Mouse (Mus musculus) olfactory bulb, adult 2 months (tissue): ENCODE results near the gene A3galt2. TPM values are rescaled to one million over a fixed set of nuclear protein-coding genes. Genes with fewer than 3 reads are reported as not detected.

Experiments used
- H3K27ac ChIP-seq: fragments of 200-500 bp; 2 replicates; pipeline ENCODE4 v1.5.1; 2012; ENCODE audit warnings: low read depth, low read length; ENCODE audit not compliant: insufficient read depth
- H3K4me1 ChIP-seq: fragments of 200-500 bp; 2 replicates; pipeline ENCODE4 v1.6.1; 2012; ENCODE audit warnings: low read length; ENCODE audit not compliant: control insufficient read depth, insufficient read depth
- H3K4me3 ChIP-seq: fragments of 200-500 bp; 2 replicates; pipeline ENCODE4 v1.5.1; 2012; ENCODE audit warnings: mild to moderate bottlenecking, low read depth, low read length, moderate library complexity; ENCODE audit not compliant: insufficient read depth
- CTCF ChIP-seq: fragments of 200-500 bp; IDR thresholded peaks from 2 replicates; pipeline ENCODE4 v1.5.1; 2012; ENCODE audit warnings: low read depth, mild to moderate bottlenecking, low read length, moderate library complexity; ENCODE audit not compliant: insufficient read depth
- POLR2A ChIP-seq: fragments of 200-500 bp; IDR thresholded peaks from 2 replicates; pipeline ENCODE4 v1.6.1; 2012; ENCODE audit warnings: mild to moderate bottlenecking, low read depth, low read length, moderate library complexity; ENCODE audit not compliant: insufficient read depth
- whole genome bisulfite sequencing: fragments of 180-500 bp; shearing (Covaris S2); methylation state at CpG from one replicate; pipeline ENCODE4 v1.1.7; 2018; 5-methylcytosine and 5-hydroxymethylcytosine counted together
- polyA plus RNA-seq: library from polyadenylated mRNA; stranded (reverse); fragments of >200 nt; gene quantifications from 2 replicates; pipeline ENCODE4 v1.2.4, GENCODE M21; 2012; ENCODE audit warnings: low replicate concordance; ENCODE audit not compliant: missing spikeins, insufficient read depth, insufficient read length

A3galt2 gene
- polyA plus RNA-seq, 1 experiment, result not detected

DNA sequence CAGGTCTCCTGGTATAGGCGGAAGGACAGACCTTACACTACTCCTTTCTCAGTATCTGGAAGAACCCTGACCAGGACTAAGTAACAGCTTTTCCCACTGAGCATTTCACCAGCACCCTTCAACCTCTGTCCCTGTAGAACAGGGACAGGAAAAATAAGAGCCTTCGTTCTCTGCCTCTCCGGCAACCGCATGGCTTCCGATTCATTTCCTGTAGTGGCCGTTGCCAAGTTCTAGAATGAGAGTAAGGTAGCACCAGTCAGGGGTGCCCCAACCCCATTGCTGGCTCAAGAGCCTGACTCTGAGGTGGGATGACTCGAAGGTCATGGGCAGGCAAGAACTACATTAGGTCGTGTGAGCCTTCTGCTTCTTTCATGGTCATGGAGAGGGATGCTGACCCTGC is 10.0 kb upstream of the A3galt2 start:
- TF ChIP-seq POLR2A, result no peak
- no peak for TF ChIP-seq CTCF
- Histone ChIP-seq H3K27ac (no peak overlapping the region), H3K4me3 (no peak overlapping the region), H3K4me1 (peaks cover 25% of the 10 kb centered on the region)
- 82% methylated on average over 8 of the region's 8 CpGs for WGBS

DNA sequence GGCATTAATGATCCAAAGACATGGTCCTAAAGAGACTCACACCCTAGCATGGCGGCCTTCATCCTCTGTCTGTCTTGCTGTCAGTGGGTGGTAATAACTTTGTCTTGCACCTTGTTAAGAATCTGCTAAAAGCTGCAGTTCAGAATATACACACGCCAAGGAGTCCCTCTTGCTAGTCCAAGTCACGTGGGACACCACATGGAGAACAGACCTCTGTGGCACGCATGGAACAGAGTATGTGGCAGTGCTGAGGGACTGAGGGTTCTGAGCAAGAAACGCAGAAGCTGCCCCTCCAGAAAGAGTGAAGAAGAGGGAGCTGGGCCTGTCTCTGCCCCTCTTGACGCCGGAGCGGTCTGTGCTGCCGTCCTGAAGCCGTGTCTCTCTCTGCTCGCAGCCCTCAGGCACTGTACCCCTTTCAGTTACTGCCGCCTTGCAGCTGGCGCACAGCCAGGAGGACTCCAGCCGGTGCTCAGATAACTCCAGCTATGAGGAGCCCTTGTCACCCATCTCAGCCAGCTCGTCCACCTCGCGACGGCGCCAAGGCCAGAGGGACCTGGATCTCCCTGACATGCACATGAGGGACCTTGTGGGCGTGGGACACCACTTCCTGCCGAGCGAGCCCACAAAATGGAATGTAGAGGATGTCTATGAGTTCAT is 7.4 kb upstream of the A3galt2 start:
- 44% methylated on average over 22 of the region's 22 CpGs for WGBS
- H3K4me1 ChIP-seq, result peaks cover 17% of the 10 kb centered on the region
- no peak overlapping the region for H3K4me3 ChIP-seq
- TF ChIP-seq POLR2A (no peak), CTCF (no peak)
- no peak overlapping the region for H3K27ac ChIP-seq

GRCm38 (mm10) chr4:128748309-128748708 is 6.9 kb upstream of the A3galt2 start:
- no peak for TF ChIP-seq CTCF
- Histone ChIP-seq H3K4me3 (no peak overlapping the region), H3K27ac (no peak overlapping the region), H3K4me1 (peaks cover 13% of the 10 kb centered on the region)
- WGBS, result 86% methylated on average over 7 of the region's 7 CpGs

GRCm38 (mm10) chr4:128751006-128751405 is 4.2 kb upstream of the A3galt2 start:
- 59% methylated on average over 5 of the region's 5 CpGs for WGBS
- Histone ChIP-seq H3K4me3 (no peak overlapping the region), H3K27ac (no peak overlapping the region), H3K4me1 (peaks cover 13% of the 10 kb centered on the region)
- no peak for TF ChIP-seq CTCF
- TF ChIP-seq POLR2A, result no peak

DNA sequence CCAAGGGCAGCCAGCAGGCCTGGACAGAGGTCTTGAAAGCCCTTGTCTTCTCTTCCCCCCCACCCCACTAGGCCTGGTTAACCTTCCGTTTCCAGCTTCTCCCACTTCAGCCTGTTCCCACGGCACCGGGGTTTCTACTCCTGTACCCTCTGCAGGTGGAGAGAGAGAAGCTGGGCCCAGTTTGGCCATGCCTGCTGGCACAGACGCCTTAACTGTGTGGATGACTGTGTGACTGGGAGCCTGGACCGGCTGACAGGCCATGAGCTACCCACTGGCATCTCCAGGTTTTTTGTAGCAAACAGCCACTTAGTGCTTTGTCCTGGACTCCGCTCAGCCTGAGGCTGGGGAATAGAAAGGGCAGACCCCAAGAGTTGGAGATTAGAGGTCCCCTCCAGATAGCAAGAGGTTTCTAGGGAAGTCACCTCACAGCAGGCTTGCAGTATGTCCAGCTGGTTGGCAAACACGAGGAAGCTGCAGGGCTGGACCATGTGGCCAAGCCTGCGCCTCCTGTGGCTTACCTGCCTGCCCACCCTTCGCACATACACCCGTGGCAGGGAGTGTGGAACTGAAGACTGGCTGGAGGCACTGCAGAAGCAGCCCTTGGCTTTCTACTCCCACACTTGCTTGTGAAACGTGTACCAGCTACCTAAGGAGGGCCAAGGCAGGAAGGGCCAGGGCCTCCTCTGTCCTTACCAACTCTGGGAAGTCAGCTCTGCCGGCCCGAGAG is 3.0 kb upstream of the A3galt2 start:
- no peak overlapping the region for H3K27ac ChIP-seq
- no peak for TF ChIP-seq POLR2A
- TF ChIP-seq CTCF, result no peak

DNA sequence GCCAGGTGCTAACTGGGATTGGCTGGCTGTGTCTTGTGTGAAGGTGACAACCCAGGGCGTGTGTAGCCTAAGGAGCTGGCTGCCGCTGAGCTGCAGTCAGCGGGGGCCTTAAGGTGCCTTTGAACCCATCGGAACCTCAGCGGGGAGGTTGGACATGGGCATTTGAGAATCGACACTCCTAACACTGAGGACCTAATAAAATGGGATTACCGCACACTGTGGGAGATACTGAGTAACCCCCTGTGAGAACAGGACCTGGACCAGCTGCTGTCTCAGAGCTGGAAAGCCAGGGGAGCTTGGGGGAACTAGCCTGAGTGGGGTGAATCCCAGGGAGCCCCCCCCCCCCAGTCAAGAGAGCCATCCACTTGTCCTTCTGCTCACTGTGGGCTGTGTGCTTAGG is 1.6 kb upstream of the A3galt2 start:
- WGBS, result 86% methylated on average over 7 of the region's 7 CpGs

More for the DNA sequence above, 3.0 kb upstream of the A3galt2 start:
- WGBS, result 73% methylated on average over 13 of the region's 13 CpGs
- no peak overlapping the region for H3K4me3 ChIP-seq
- H3K4me1 ChIP-seq, result peaks cover 11% of the 10 kb centered on the region; the same call in 1 of the 2 replicates

DNA sequence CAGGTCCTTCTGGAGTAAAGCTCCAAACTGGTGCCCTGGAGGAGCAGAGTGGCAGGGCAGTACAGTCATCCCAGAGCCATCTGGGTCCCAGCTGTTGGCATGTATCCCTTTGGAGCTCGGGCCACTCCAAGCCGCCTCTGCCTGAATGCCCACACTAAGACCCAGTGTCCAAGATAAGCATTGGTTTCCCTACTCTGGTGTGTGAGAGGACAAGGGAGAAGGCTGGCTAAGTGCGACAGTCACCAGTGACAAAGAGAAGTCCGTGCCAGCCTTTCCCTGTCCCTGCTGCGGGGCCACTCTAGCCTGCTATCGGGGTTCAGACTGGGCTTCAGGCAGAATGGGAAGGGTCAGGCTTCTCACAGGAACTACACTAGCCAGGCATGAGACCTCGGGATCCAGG is 736 bp downstream of the A3galt2 start:
- WGBS, result 37% methylated on average over 7 of the region's 7 CpGs
- no peak overlapping the region for H3K4me3 ChIP-seq
- no peak for TF ChIP-seq CTCF
- no peak overlapping the region for H3K27ac ChIP-seq
- peaks cover 5% of the 10 kb centered on the region; the same call in 1 of the 2 replicates for H3K4me1 ChIP-seq

More for the DNA sequence above, 1.6 kb upstream of the A3galt2 start:
- Histone ChIP-seq H3K27ac (no peak overlapping the region), H3K4me1 (peaks cover 5% of the 10 kb centered on the region; the same call in 1 of the 2 replicates), H3K4me3 (no peak overlapping the region)
- TF ChIP-seq POLR2A (no peak), CTCF (no peak)

GRCm38 (mm10) chr4:128759214-128759613 is 4.0 kb downstream of the A3galt2 start:
- no peak overlapping the region for H3K4me3 ChIP-seq
- peaks cover 5% of the 10 kb centered on the region; the same call in 1 of the 2 replicates for H3K4me1 ChIP-seq
- no peak overlapping the region for H3K27ac ChIP-seq
- WGBS, result 89% methylated on average over 5 of the region's 5 CpGs
- TF ChIP-seq POLR2A (no peak), CTCF (no peak)

DNA sequence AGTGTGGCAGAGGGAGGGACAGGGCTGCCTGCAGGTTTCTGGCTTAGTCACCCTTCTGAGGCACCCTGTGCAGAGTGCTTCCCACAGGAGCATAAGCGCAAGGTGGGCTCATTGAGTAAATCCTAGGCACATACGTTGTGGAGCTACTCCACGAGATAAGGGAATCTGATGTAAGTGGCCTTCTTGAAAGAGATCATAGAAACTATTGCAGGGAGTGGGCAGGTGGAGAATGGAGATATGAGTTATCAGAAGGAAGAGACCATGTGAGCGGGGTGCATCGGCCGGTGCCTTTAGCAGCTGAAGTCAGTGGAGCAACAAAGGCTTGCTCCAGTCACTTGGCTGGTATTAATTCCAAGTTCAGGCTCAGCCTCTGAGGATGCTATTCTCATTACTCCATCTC is 4.9 kb downstream of the A3galt2 start:
- WGBS, result 90% methylated on average over 6 of the region's 6 CpGs

More for the DNA sequence above, 4.9 kb downstream of the A3galt2 start:
- peaks cover 5% of the 10 kb centered on the region; the same call in 1 of the 2 replicates for H3K4me1 ChIP-seq
- no peak overlapping the region for H3K4me3 ChIP-seq
- H3K27ac ChIP-seq, result no peak overlapping the region
- TF ChIP-seq POLR2A, result no peak
- TF ChIP-seq CTCF, result no peak
